Mouse (Mus musculus): Measurements from ENCODE around the gene Dnttip1. TPM values are rescaled to one million over a fixed set of nuclear protein-coding genes. Genes with fewer than 3 reads are reported as not detected.

Dnttip1 gene
- polyA plus RNA-seq (2014; fragmentation: Illumina TruSeq; extraction: RNeasy Lipid Tissue Mini Kit (QIAGEN cat#74804); ENCODE audit: low read depth, low replicate concordance), result 26.0 TPM

GRCm38 (mm10) chr2:164745843-164746479, at the start of gene Dnttip1, which contains the start of gene Wfdc3:
Gene Dnttip1, plus strand, starts transcription at chr2:164745983.
Gene Wfdc3, minus strand, starts transcription at chr2:164745931.

GRCm38 (mm10) chr2:164698201-164698600, 47.6 kb upstream of the Dnttip1 start, which contains the start of gene Spint4:
Gene Spint4, plus strand, starts transcription at chr2:164698501.

GRCm38 (mm10) chr2:164715005-164715404, 30.8 kb upstream of the Dnttip1 start, which contains the start of gene Spint5:
Gene Spint5, plus strand, starts transcription at chr2:164715305.

GRCm38 (mm10) chr2:164769258-164770037, 23.7 kb downstream of the Dnttip1 start, which contains the start of gene Ube2c:
Gene Ube2c, plus strand, starts transcription at chr2:164769898.

GRCm38 (mm10) chr2:164779481-164780086, 33.8 kb downstream of the Dnttip1 start, which contains the start of gene Tnnc2:
Gene Tnnc2, minus strand, starts transcription at chr2:164779967.

GRCm38 (mm10) chr2:164785481-164786387, 40.0 kb downstream of the Dnttip1 start, which contains the start of gene Snx21:
Gene Snx21, plus strand, starts transcription at chr2:164785823.

GRCm38 (mm10) chr2:164804533-164805331, 58.9 kb downstream of the Dnttip1 start, which contains the start of the genes Acot8 and Zswim3:
Gene Acot8, minus strand, starts transcription at chr2:164804882.
Gene Zswim3, plus strand, starts transcription at chr2:164805098.

Other genes with a start within 250 kb of the Dnttip1 start
- 74.8 TPM for gene Pigt, start 248.5 kb upstream of the Dnttip1 start, polyA plus RNA-seq (2014; fragmentation: Illumina TruSeq; extraction: RNeasy Lipid Tissue Mini Kit (QIAGEN cat#74804); ENCODE audit: low read depth, low replicate concordance)
- gene Wfdc2, start 183.6 kb upstream of the Dnttip1 start, polyA plus RNA-seq (2014; fragmentation: Illumina TruSeq; extraction: RNeasy Lipid Tissue Mini Kit (QIAGEN cat#74804); ENCODE audit: low read depth, low replicate concordance), result 15.2 TPM
- 240 TPM for gene Spint3, start 172.5 kb upstream of the Dnttip1 start, polyA plus RNA-seq (2014; fragmentation: Illumina TruSeq; extraction: RNeasy Lipid Tissue Mini Kit (QIAGEN cat#74804); ENCODE audit: low read depth, low replicate concordance)
- 118 TPM for gene Wfdc6a, start 160.5 kb upstream of the Dnttip1 start, polyA plus RNA-seq (2014; fragmentation: Illumina TruSeq; extraction: RNeasy Lipid Tissue Mini Kit (QIAGEN cat#74804); ENCODE audit: low read depth, low replicate concordance)
- gene Eppin, start 152.4 kb upstream of the Dnttip1 start, polyA plus RNA-seq (2014; fragmentation: Illumina TruSeq; extraction: RNeasy Lipid Tissue Mini Kit (QIAGEN cat#74804); ENCODE audit: low read depth, low replicate concordance), result 285 TPM
- 215 TPM for gene Wfdc6b, start 132.5 kb upstream of the Dnttip1 start, polyA plus RNA-seq (2014; fragmentation: Illumina TruSeq; extraction: RNeasy Lipid Tissue Mini Kit (QIAGEN cat#74804); ENCODE audit: low read depth, low replicate concordance)
- 244 TPM for gene Wfdc8, start 132.4 kb upstream of the Dnttip1 start, polyA plus RNA-seq (2014; fragmentation: Illumina TruSeq; extraction: RNeasy Lipid Tissue Mini Kit (QIAGEN cat#74804); ENCODE audit: low read depth, low replicate concordance)
- 298 TPM for gene Wfdc16, start 107.2 kb upstream of the Dnttip1 start, polyA plus RNA-seq (2014; fragmentation: Illumina TruSeq; extraction: RNeasy Lipid Tissue Mini Kit (QIAGEN cat#74804); ENCODE audit: low read depth, low replicate concordance)
- 2,863 TPM for gene Wfdc10, start 89.9 kb upstream of the Dnttip1 start, polyA plus RNA-seq (2014; fragmentation: Illumina TruSeq; extraction: RNeasy Lipid Tissue Mini Kit (QIAGEN cat#74804); ENCODE audit: low read depth, low replicate concordance)
- gene Wfdc9, start 89.4 kb upstream of the Dnttip1 start, polyA plus RNA-seq (2014; fragmentation: Illumina TruSeq; extraction: RNeasy Lipid Tissue Mini Kit (QIAGEN cat#74804); ENCODE audit: low read depth, low replicate concordance), result 297 TPM
- gene Wfdc11, start 71.9 kb upstream of the Dnttip1 start, polyA plus RNA-seq (2014; fragmentation: Illumina TruSeq; extraction: RNeasy Lipid Tissue Mini Kit (QIAGEN cat#74804); ENCODE audit: low read depth, low replicate concordance), result 41.2 TPM
- 775 TPM for gene Wfdc13, start 60.9 kb upstream of the Dnttip1 start, polyA plus RNA-seq (2014; fragmentation: Illumina TruSeq; extraction: RNeasy Lipid Tissue Mini Kit (QIAGEN cat#74804); ENCODE audit: low read depth, low replicate concordance)
- gene Spint4, start 47.5 kb upstream of the Dnttip1 start, polyA plus RNA-seq (2014; fragmentation: Illumina TruSeq; extraction: RNeasy Lipid Tissue Mini Kit (QIAGEN cat#74804); ENCODE audit: low read depth, low replicate concordance), result 1,086 TPM
- gene Spint5, start 30.7 kb upstream of the Dnttip1 start, polyA plus RNA-seq (2014; fragmentation: Illumina TruSeq; extraction: RNeasy Lipid Tissue Mini Kit (QIAGEN cat#74804); ENCODE audit: low read depth, low replicate concordance), result 379 TPM
- gene Wfdc3, start 52 bp upstream of the Dnttip1 start, polyA plus RNA-seq (2014; fragmentation: Illumina TruSeq; extraction: RNeasy Lipid Tissue Mini Kit (QIAGEN cat#74804); ENCODE audit: low read depth, low replicate concordance), result 12.2 TPM
- gene Ube2c, start 23.9 kb downstream of the Dnttip1 start, polyA plus RNA-seq (2014; fragmentation: Illumina TruSeq; extraction: RNeasy Lipid Tissue Mini Kit (QIAGEN cat#74804); ENCODE audit: low read depth, low replicate concordance), result 5.0 TPM
- gene Tnnc2, start 34.0 kb downstream of the Dnttip1 start, polyA plus RNA-seq (2014; fragmentation: Illumina TruSeq; extraction: RNeasy Lipid Tissue Mini Kit (QIAGEN cat#74804); ENCODE audit: low read depth, low replicate concordance), result 1.0 TPM
- 18.3 TPM for gene Snx21, start 39.8 kb downstream of the Dnttip1 start, polyA plus RNA-seq (2014; fragmentation: Illumina TruSeq; extraction: RNeasy Lipid Tissue Mini Kit (QIAGEN cat#74804); ENCODE audit: low read depth, low replicate concordance)
- 19.6 TPM for gene Acot8, start 58.9 kb downstream of the Dnttip1 start, polyA plus RNA-seq (2014; fragmentation: Illumina TruSeq; extraction: RNeasy Lipid Tissue Mini Kit (QIAGEN cat#74804); ENCODE audit: low read depth, low replicate concordance)
- 4.2 TPM for gene Zswim3, start 59.1 kb downstream of the Dnttip1 start, polyA plus RNA-seq (2014; fragmentation: Illumina TruSeq; extraction: RNeasy Lipid Tissue Mini Kit (QIAGEN cat#74804); ENCODE audit: low read depth, low replicate concordance)
- 8.6 TPM for gene Zswim1, start 76.7 kb downstream of the Dnttip1 start, polyA plus RNA-seq (2014; fragmentation: Illumina TruSeq; extraction: RNeasy Lipid Tissue Mini Kit (QIAGEN cat#74804); ENCODE audit: low read depth, low replicate concordance)
- 1.6 TPM for gene Spata25, start 82.6 kb downstream of the Dnttip1 start, polyA plus RNA-seq (2014; fragmentation: Illumina TruSeq; extraction: RNeasy Lipid Tissue Mini Kit (QIAGEN cat#74804); ENCODE audit: low read depth, low replicate concordance)
- gene Ctsa, start 86.9 kb downstream of the Dnttip1 start, polyA plus RNA-seq (2014; fragmentation: Illumina TruSeq; extraction: RNeasy Lipid Tissue Mini Kit (QIAGEN cat#74804); ENCODE audit: low read depth, low replicate concordance), result 142 TPM
- gene Neurl2, start 87.5 kb downstream of the Dnttip1 start, polyA plus RNA-seq (2014; fragmentation: Illumina TruSeq; extraction: RNeasy Lipid Tissue Mini Kit (QIAGEN cat#74804); ENCODE audit: low read depth, low replicate concordance), result 3.0 TPM
- 169 TPM for gene Pltp, start 111.7 kb downstream of the Dnttip1 start, polyA plus RNA-seq (2014; fragmentation: Illumina TruSeq; extraction: RNeasy Lipid Tissue Mini Kit (QIAGEN cat#74804); ENCODE audit: low read depth, low replicate concordance)
- gene Pcif1, start 133.3 kb downstream of the Dnttip1 start, polyA plus RNA-seq (2014; fragmentation: Illumina TruSeq; extraction: RNeasy Lipid Tissue Mini Kit (QIAGEN cat#74804); ENCODE audit: low read depth, low replicate concordance), result 38.8 TPM
- 11.1 TPM for gene Zfp335, start 165.8 kb downstream of the Dnttip1 start, polyA plus RNA-seq (2014; fragmentation: Illumina TruSeq; extraction: RNeasy Lipid Tissue Mini Kit (QIAGEN cat#74804); ENCODE audit: low read depth, low replicate concordance)
- gene Mmp9, start 194.8 kb downstream of the Dnttip1 start, polyA plus RNA-seq (2014; fragmentation: Illumina TruSeq; extraction: RNeasy Lipid Tissue Mini Kit (QIAGEN cat#74804); ENCODE audit: low read depth, low replicate concordance), result 9.1 TPM
- 1.6 TPM for gene Slc12a5, start 214.8 kb downstream of the Dnttip1 start, polyA plus RNA-seq (2014; fragmentation: Illumina TruSeq; extraction: RNeasy Lipid Tissue Mini Kit (QIAGEN cat#74804); ENCODE audit: low read depth, low replicate concordance)

Measured in adipose tissue, adult 10 weeks (tissue).